Mouse (Mus musculus): ENCODE data around the gene Kpna1.
"Not testable (repeated sequence)": the region's sequence is repeated elsewhere in the genome, so short reads cannot be mapped to it uniquely, and the experiment has no call there.

Kpna1 gene

DNA sequence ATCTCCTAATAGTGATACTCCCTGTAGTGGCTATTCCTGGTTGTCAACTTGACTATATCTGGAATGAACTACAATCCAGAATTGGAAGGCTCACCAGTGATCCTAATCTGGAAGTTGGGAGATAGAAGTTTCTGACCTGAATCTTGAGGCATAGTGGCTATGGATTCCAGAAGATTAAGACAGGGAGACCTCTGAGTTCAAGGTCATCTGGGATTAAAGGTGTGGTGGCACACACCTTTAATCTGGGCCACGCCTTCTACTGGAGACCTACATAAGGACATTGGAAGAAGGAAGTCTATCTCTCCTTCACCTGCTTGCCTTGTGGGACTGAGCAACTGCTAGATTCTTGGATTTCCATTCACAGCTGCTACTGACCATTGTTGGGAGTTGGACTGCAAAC lies at the start of gene Kpna1:
Kpna1 (plus strand) TSS at position 301 of the 400 bp plus-strand sequence.
- DNase-seq, result not testable (repeated sequence)

DNA sequence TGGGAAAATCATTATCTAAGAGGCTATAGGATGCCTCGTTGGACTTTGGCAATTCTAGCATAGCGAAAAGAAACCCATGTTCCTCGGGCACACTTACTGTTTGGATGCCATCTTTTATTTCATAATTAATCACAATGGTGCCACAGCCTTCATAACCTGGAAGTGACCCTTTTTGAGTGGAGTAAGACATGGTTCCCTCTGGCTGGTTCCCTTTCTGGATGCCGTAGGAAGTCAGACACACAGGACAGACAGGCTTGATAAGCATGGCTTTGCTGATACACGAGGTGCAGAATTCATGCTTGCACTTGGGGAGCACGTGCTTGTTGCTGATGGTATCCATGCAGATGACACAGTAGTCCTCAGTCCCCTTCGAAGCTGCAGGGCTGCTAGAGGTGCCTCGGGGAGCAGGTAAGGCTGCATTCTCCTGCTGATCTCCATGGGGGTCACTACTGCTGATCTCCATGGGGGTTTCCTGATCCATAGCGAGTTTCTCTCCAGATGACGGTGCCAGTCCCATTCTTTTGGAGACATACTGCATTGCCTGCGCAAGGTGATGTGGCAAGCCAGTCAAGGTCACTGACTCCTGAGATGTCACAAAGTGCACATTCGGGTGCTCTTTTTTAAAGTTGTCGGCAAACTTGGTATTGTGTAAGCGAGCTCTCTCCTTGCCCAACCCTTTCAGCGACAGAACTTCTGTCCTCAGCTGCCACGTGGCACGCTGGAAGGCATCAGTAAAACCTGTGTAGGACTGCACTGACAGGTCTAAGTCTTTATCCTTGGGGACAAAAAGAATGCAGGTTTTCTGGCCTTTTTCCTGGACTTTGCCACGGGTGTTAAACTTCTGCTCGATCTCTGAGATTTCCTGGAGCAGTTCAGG lies 46.1 kb upstream of the Kpna1 start:
- no peak for DNase-seq

- DNase-seq, result no peak
Measured at GRCm38 (mm10) chr16:35933181-35933580, 45.4 kb upstream of the Kpna1 start.

DNA sequence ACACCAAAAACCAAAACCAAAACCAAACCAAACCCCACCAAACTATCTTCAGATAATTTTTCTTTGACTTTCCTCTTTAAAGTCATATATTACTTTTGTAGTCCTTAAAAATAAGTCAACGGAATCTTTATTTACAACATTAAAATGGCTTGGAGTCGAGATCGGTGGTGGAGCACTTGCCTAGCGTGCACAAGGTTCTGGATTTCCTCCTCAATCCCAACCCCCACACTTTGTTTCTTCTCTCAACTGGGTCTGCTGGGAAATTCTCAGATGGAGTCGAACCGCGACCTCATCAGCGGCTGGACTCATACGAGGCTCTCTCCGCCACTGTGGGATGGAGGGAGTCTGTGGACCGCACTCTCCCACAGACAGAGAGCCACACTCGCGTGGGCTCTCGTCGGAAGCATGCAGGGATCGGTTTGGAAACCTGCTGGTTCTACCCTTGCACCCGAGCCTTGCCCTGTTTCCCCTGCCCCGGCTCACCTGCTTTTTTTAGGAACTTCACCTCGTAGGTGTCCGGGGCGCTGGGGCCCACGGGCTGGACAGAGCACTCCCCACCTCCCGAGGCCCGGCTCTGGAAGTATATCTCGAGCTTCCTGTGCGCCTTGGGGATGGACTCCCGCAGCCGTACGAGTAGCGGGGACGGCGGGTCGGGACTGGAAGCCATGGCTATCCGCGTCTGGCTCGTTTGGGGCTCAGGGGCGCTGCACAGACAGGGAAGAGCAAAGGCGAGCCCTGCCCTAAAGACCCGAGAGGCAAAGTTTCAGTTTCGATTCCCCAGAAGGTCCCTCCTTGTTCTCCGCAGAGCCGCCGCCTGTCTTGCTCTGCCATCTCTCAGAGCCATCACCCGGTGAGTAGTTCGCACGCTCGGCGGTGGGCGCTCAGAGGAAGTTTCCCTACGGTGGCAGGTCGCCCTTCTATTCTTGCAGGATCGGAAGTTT lies 40.1 kb upstream of the Kpna1 start, which contains the start of the genes Parp9 and Dtx3l:
Parp9 (plus strand) TSS at position 260 of the 941 bp plus-strand sequence.
Dtx3l (minus strand) TSS at position 941 of the 941 bp plus-strand sequence.
- DNase-seq, result peak; percentile 70 to 74

GRCm38 (mm10) chr16:35939261-35939660 lies 39.3 kb upstream of the Kpna1 start:
- peak in 1 of 2 experiments; percentile 40 for DNase-seq

DNA sequence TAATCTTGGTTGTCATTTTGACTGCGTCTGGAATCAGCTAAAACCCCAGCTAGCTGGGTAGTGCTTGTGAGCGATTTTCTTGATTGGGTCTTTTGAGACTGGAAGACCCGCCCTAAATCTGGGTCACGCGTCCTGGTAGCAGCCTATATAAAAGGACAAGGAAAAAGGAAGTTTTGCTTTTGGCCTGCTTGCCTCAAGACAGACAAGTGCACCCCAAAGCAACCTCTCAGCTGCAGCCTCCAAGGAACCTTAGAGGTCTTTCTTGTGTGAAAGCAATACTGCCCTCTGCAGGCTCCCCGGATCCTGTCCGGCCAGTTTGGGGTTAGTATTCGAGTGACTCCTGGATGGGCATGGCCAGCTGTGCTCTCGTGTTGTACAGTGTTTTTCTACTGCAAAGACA lies 38.9 kb upstream of the Kpna1 start:
- peak; percentile 87 to 91 for DNase-seq

DNA sequence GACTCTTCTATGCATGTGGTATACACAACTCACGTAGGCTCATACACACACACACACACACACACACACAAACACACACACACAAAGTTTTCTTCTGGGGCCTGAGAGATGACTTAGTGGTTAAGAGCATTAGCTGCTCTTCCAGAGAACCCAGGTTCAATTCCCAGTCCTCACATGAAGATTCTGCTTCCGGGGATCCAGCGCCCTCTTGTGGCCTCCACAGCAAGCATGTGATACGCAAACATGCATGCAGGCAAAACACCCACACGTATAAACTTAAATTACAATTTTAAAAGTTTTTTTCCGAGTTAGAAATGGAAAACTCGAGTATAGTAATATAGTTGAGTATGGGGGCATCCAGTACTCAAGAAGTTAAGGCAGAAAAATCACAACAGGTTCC lies 37.2 kb upstream of the Kpna1 start:
- DNase-seq, result peak in 1 of 2 experiments; percentile 35

DNA sequence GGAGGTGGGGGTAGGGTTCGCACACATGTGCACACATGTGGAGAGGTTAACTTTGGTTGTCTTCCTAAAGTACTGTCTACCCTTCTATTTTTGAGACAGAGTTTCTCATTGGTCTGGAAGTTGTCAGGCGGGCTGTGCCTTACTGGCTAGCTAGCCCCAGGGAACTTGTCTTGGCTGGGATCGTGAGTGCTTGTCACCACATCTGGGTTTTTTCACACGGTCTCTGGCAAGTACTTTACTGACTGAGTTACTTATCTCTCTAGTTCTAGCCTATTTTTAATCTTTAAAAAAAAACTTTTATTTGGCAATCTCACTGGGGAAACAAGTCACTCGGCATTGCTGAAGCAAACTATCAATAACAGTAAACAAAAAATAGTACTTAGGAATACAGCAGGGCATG lies 29.3 kb upstream of the Kpna1 start:
- DNase-seq, result no peak

- no peak for DNase-seq
Measured at GRCm38 (mm10) chr16:35951216-35951615, 27.3 kb upstream of the Kpna1 start.

- DNase-seq, result no peak
Measured at GRCm38 (mm10) chr16:35952628-35953130, 25.9 kb upstream of the Kpna1 start.

GRCm38 (mm10) chr16:35965991-35966390 lies 12.6 kb upstream of the Kpna1 start:
- not testable (repeated sequence) for DNase-seq

DNA sequence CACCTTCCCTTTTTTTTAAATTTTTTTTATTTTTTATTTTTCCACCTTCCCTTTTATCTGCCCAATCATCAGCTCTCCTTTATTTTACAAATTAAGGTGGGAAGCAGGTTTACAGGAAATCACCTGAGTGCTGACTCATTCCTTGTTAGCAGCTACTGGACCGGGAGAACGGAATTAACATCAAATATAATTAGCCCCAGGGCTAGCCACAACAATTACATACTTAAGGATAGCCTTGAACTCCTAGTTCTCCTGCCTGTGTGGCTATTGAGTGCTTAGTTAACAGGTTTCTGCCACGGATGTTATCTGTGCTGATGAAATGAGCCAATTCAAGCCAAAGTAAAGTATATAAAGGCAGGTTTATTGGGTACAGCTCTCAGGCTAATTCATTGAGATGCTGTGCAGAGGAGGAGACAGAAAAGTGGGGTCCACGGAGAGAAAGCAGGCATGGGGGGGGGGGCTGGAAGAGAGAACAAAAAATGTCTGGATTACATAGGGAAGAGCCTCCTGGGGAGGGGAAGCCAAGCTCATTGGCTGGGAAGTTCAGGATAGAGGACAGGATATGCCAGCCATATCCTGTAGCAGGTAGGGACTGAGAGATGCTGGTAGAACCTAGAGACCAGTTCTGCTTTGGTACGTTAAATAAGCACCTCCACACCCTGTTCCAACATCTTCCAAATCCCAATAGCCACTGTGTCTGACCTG lies 12.0 kb upstream of the Kpna1 start:
- DNase-seq, result no peak

GRCm38 (mm10) chr16:35967319-35967718 lies 11.2 kb upstream of the Kpna1 start:
- DNase-seq, result no peak

DNA sequence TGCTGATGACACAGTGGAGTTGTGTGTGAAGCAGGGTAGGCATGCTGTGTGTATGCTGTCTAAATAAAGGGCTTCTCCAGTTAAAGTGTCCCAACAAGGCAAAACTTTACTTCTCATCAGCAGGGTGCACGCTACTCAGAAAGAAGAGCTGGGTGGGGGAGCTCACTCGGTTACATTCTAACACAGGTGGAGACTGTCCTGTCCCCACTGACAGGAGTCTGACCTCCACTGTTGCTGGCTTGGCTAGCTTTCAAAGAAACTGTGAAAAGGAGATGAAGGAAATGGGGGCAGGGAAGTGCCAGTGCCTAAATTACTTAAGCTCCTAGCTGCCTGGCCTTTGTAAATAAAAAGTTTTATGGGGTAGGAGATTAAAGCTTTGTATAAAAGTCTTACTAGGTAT lies 10.4 kb upstream of the Kpna1 start:
- DNase-seq, result no peak

DNA sequence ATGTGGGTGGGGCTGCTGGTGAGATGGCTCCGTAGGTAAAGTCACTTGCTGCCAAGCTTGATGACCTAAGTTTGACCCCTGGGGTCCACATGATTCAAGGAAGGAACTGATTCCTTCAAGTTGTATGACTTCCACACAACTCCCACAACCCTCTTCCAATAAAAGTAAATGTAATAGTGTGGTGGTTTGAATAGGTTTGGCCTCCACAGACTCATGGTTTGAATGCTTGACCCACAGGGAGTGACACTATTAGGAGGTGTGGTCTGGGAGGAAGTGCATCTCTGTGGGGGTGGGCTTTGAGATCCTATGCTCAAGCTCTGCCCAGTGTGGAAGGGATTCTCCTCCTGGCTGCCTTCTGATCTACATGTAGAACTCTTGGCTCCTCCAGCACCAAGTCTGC lies 4.5 kb upstream of the Kpna1 start:
- no peak for DNase-seq

GRCm38 (mm10) chr16:35981363-35981821 lies 2.8 kb downstream of the Kpna1 start:
- DNase-seq, result peak; percentile 89 to 100

DNA sequence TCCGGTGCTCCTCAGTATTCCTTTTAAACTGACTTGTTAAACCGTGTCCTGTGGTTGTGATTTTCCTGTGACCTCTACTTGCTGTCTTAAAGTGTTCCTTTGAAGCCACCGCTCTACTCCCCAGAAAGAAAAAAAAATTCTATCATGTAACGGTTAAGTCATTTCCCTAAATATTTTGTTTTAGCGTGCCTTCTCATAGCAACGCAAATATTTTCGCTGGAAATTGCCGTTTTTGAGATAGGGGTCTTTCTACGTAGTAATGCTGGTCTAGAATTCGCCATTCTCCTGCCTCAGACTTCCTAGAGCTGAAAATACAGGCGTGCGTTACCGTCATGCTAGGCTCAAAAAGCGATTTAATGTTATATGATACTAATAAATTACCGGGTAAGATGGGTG lies 4.0 kb downstream of the Kpna1 start:
- DNase-seq, result no peak

GRCm38 (mm10) chr16:35982902-35983516 lies 4.5 kb downstream of the Kpna1 start:
- DNase-seq, result peak; percentile 94 to 97

DNA sequence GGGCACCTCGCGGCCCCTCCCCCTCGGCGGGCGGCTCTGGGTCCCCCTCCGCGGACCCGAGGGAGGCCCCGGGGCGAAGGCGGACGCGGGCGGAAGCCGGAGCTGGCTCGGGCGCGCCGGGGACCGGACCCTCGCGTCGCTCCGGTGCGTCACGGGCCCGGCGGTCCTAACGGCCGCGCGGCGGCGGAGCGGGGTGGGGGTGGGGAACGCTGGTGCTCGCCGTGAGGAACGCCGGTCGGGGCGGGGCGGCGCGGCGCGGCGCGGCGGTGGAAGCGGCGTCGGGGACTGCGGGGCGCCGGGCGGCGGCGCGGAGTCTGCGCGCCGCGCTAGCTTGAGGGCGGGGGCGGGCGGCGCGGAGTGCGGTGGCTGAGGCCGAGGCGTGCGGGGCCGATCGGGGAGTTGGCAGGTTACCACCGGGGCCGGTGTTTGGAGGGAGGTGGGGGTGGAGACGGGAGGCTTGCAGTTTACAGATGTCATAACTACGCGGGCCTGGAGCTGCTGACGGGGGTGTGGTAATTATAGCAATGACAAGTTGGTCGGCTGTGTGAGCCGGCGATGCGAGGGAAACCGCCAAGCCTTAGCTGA lies 5.1 kb downstream of the Kpna1 start:
- peak; percentile 69 to 70 for DNase-seq

DNA sequence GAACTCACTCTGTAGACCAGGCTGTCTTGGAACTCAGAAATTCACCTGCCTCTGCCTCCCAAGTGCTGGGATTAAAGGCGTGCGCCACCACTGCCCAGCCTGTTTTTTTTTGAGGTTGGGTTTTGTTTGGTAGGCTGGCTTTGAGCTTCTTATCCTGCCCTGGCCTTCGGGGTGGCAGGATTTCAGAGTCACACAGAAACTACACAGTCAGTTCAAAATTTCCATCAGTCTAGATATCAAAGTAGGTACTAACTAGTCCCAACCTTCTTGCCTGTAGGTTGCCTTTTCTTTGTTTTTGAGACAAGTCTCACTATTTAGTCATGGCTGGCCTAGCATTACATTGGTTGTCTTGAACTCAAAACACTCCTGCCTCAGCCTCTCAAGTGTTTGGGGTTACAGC lies 5.9 kb downstream of the Kpna1 start:
- DNase-seq, result no peak

GRCm38 (mm10) chr16:35987930-35988329 lies 9.4 kb downstream of the Kpna1 start:
- DNase-seq, result no peak

GRCm38 (mm10) chr16:35992391-35992790 lies 13.8 kb downstream of the Kpna1 start:
- DNase-seq, result no peak
